Mouse (Mus musculus) liver, embryonic 14.5 days (tissue): ENCODE results near the gene Lenep.

Experiments
- CTCF ChIP-seq: IDR thresholded peaks from 2 replicates; pipeline ENCODE4 v1.5.1; 2016; ENCODE audit warnings: antibody characterized with exemption, low read depth, control low read depth
- EP300 ChIP-seq: IDR thresholded peaks from 2 replicates; pipeline ENCODE4 v1.6.1; 2016; ENCODE audit warnings: antibody characterized with exemption, low read depth

- TF ChIP-seq CTCF = no peak
- no peak for TF ChIP-seq EP300
Measured at GRCm38 (mm10) chr3:89387632-89388031, 15.0 kb downstream of the Lenep start.
